Mouse (Mus musculus): ENCODE measurements around the gene Zfp811. TPM values are rescaled to one million over a fixed set of nuclear protein-coding genes. Genes with fewer than 3 reads are reported as not detected.

The Zfp811 gene
- polyA plus RNA-seq, 1 experiment from 2014 or later: 2.3 TPM

DNA sequence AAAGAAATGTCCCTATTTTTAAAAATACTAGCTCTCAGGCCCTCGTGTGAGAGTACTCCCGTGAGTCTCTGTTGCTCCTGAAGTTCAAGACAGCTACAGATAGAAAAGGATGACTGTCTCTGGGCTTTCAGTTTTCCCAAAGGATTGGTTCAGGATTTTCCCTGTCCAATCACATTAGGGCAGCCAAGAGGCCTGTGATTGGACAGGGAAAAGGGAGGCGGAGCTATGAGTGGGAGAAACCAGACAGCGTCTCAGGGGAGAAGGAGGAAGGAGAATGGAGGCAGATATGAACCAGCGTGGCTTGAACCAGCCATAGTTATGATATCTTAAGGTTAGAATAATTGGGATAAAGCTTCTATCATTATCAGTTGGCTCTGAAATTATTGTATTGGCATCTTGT lies 59.1 kb downstream of the Zfp811 start:
- Histone ChIP-seq H3K9ac (no peak overlapping the region), H3K4me1 (no peaks in the 10 kb centered on the region), H3K4me3 (no peak overlapping the region), H3K9me3 (no peaks in the 10 kb centered on the region), H3K27ac (no peak overlapping the region), H3K4me2 (no peak overlapping the region), H3K27me3 (no peaks in the 10 kb centered on the region), H3K36me3 (no peaks in the 10 kb centered on the region)
- ATAC-seq (ENCODE audit: borderline replicate concordance, extremely low read depth, low FRiP score, low TSS enrichment): no peak
- WGBS: 38% methylated on average over 5 of the region's 5 CpGs

Other genes with a start within 250 kb of the Zfp811 start
- not detected in 2 replicates for gene Cyp4f37, start 188.6 kb downstream of the Zfp811 start, polyA plus RNA-seq (2015; fragmentation: Nextera tagmentation; extraction: Ambion mirVana)
- gene Cyp4f40, start 151.0 kb downstream of the Zfp811 start, polyA plus RNA-seq (2015; fragmentation: Nextera tagmentation; extraction: Ambion mirVana): 0.11 TPM in 1 of 2 replicates, not detected in the other
- not detected in 2 replicates for gene Cyp4f15, start 124.3 kb downstream of the Zfp811 start, polyA plus RNA-seq (2015; fragmentation: Nextera tagmentation; extraction: Ambion mirVana)
- 28.5 and 33.8 TPM in 2 replicates for gene Zfp871, start 21.6 kb downstream of the Zfp811 start, polyA plus RNA-seq (2015; fragmentation: Nextera tagmentation; extraction: Ambion mirVana)
- 13.7 and 14.9 TPM in 2 replicates for gene Zfp799, start 20.3 kb upstream of the Zfp811 start, polyA plus RNA-seq (2015; fragmentation: Nextera tagmentation; extraction: Ambion mirVana)
- gene Zfp870, start 81.7 kb upstream of the Zfp811 start, polyA plus RNA-seq (2015; fragmentation: Nextera tagmentation; extraction: Ambion mirVana): 7.5 and 8.2 TPM in 2 replicates
- not detected in 2 replicates for gene Cyp4f14, start 107.4 kb upstream of the Zfp811 start, polyA plus RNA-seq (2015; fragmentation: Nextera tagmentation; extraction: Ambion mirVana)
- 10.7 and 11.4 TPM in 2 replicates for gene Cyp4f13, start 137.5 kb upstream of the Zfp811 start, polyA plus RNA-seq (2015; fragmentation: Nextera tagmentation; extraction: Ambion mirVana)
- 10.8 and 12.6 TPM in 2 replicates for gene Zfp472, start 155.9 kb upstream of the Zfp811 start, polyA plus RNA-seq (2015; fragmentation: Nextera tagmentation; extraction: Ambion mirVana)
- gene Zfp952, start 183.2 kb upstream of the Zfp811 start, polyA plus RNA-seq (2015; fragmentation: Nextera tagmentation; extraction: Ambion mirVana): 11.4 and 11.8 TPM in 2 replicates
- 13.5 and 13.9 TPM in 2 replicates for gene Zfp763, start 223.5 kb upstream of the Zfp811 start, polyA plus RNA-seq (2015; fragmentation: Nextera tagmentation; extraction: Ambion mirVana)